Mouse (Mus musculus): ENCODE results near the gene Slc36a2. TPM values are rescaled to one million over a fixed set of nuclear protein-coding genes. Genes with fewer than 3 reads are reported as not detected.

The Slc36a2 gene
- not detected in 2 replicates for polyA plus RNA-seq (2016; fragmentation: Nextera tagmentation; extraction: Ambion mirVana)

- no peak within 1 kb of the TSS for H3K9ac ChIP-seq (replicated peaks)
- no peaks in the 10 kb centered on the region for H3K27me3 ChIP-seq
- whole genome bisulfite sequencing, result 29% methylated on average over 10 of the region's 10 CpGs
- H3K4me2 ChIP-seq (replicated peaks), result no peak within 1 kb of the TSS
- ATAC-seq (ENCODE audit: low FRiP score, low read depth), result no peak
- no peak within 1 kb of the TSS for H3K27ac ChIP-seq (replicated peaks)
- no peak within 1 kb of the TSS for H3K4me3 ChIP-seq
- H3K9me3 ChIP-seq, result no peaks in the 10 kb centered on the region
- H3K4me1 ChIP-seq, result no peaks in the 10 kb centered on the region
- no peaks in the 10 kb centered on the region for H3K36me3 ChIP-seq
Observed at GRCm38 (mm10) chr11:55184733-55185291, at the start of gene Slc36a2. Slc36a2 (minus strand) TSS chr11:55185077.

GRCm38 (mm10) chr11:55234288-55234687, 49.4 kb upstream of the Slc36a2 start:
- Histone ChIP-seq H3K4me3 (no peak overlapping the region), H3K9ac (replicated peaks) (no peak overlapping the region), H3K27me3 (no peaks in the 10 kb centered on the region), H3K36me3 (peaks cover 22% of the 10 kb centered on the region), H3K4me2 (replicated peaks) (no peak overlapping the region), H3K27ac (replicated peaks) (no peak overlapping the region), H3K9me3 (no peaks in the 10 kb centered on the region), H3K4me1 (no peaks in the 10 kb centered on the region)
- WGBS, result 94% methylated on average over 7 of the region's 7 CpGs
- no peak for ATAC-seq (ENCODE audit: low FRiP score, low read depth)

- 93% methylated on average over 6 of the region's 6 CpGs for WGBS
- Histone ChIP-seq H3K27ac (replicated peaks) (no peak overlapping the region), H3K4me3 (no peak overlapping the region), H3K36me3 (peaks cover 41% of the 10 kb centered on the region), H3K27me3 (no peaks in the 10 kb centered on the region), H3K9me3 (no peaks in the 10 kb centered on the region), H3K4me1 (no peaks in the 10 kb centered on the region), H3K9ac (replicated peaks) (no peak overlapping the region), H3K4me2 (replicated peaks) (no peak overlapping the region)
- no peak for ATAC-seq (ENCODE audit: low FRiP score, low read depth)
Observed at GRCm38 (mm10) chr11:55231034-55231433, 46.2 kb upstream of the Slc36a2 start.

DNA sequence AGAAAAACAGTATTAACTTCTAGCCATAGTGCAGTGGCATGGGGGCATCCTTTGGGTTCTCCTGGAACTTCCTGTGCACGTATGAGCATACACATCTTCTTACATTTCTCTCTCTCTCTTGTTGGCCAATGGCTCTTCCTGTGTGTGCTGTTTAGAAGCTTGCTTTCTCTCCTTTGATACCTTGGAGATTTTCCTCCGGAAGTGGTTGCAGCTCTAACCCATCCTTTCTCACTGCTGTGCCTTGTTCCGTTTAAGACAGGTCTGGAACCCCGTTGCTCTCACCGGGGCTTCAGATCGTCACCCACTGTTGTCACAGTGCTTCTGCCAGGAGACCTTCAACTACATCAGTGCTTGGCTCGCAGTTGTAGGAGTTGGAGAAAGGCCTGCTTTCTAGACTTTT, 36.4 kb upstream of the Slc36a2 start:
- Histone ChIP-seq H3K36me3 (peaks cover 38% of the 10 kb centered on the region), H3K27ac (replicated peaks) (no peak overlapping the region), H3K27me3 (no peaks in the 10 kb centered on the region), H3K4me1 (no peaks in the 10 kb centered on the region), H3K9ac (replicated peaks) (no peak overlapping the region), H3K9me3 (no peaks in the 10 kb centered on the region), H3K4me2 (replicated peaks) (no peak overlapping the region), H3K4me3 (no peak overlapping the region)
- 92% methylated on average over 7 of the region's 7 CpGs for WGBS
- no peak for ATAC-seq (ENCODE audit: low FRiP score, low read depth)

DNA sequence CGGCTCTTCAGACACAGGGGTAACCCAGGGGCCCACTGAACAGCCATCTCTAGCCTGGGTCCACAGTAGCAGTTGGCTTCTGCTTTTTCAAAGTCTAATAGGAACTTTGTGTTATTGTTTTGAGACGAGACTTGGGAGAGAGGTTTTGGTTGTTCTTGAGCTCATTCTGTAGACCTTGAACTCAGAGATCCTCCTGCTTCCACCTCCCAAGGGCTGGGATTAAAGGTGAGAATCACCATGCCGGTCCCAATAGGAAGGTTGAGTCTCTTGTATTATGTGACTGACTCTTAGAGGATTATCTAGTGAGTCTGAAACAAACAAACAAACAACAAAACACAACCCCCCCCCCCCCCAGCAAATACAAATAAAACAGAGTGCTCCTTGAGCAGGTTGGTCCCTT, 33.6 kb upstream of the Slc36a2 start:
- Histone ChIP-seq H3K36me3 (peaks cover 14% of the 10 kb centered on the region), H3K4me3 (no peak overlapping the region), H3K4me1 (no peaks in the 10 kb centered on the region), H3K4me2 (replicated peaks) (no peak overlapping the region), H3K27ac (replicated peaks) (no peak overlapping the region), H3K9me3 (no peaks in the 10 kb centered on the region), H3K9ac (replicated peaks) (no peak overlapping the region), H3K27me3 (no peaks in the 10 kb centered on the region)
- ATAC-seq (ENCODE audit: low FRiP score, low read depth), result no peak
- 90% methylated on average over 3 of the region's 3 CpGs for WGBS

GRCm38 (mm10) chr11:55217880-55218279, 33.0 kb upstream of the Slc36a2 start:
- 93% methylated on average over 7 of the region's 7 CpGs for WGBS
- H3K36me3 ChIP-seq, result peaks cover 13% of the 10 kb centered on the region

DNA sequence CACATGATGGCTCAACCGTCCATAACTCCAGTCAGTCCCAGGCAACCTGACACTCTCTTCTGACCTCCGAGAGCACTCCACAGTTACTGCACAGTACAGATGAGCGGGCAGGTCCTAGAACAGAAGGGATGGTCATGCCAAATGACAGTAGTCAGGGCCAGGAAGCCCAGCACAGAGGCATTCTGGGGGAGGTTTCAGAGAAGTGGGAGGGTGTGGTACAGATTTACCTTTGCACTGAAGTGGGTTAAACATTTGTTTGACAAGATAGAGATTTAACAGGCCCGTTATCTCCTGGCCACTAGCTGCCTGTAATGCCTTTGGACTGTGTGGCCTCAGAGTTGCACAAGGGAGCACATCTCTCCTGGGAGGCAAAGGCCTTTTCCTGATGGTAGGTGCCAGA, 32.5 kb upstream of the Slc36a2 start:
- WGBS, result 85% methylated on average over 4 of the region's 4 CpGs
- peaks cover 13% of the 10 kb centered on the region for H3K36me3 ChIP-seq
- no peaks in the 10 kb centered on the region for H3K27me3 ChIP-seq
- H3K9ac ChIP-seq (replicated peaks), result no peak overlapping the region
- no peak overlapping the region for H3K27ac ChIP-seq (replicated peaks)
- no peaks in the 10 kb centered on the region for H3K4me1 ChIP-seq
- ATAC-seq (ENCODE audit: low FRiP score, low read depth), result no peak
- H3K4me2 ChIP-seq (replicated peaks), result no peak overlapping the region
- no peaks in the 10 kb centered on the region for H3K9me3 ChIP-seq
- H3K4me3 ChIP-seq, result no peak overlapping the region

More at GRCm38 (mm10) chr11:55217880-55218279, 33.0 kb upstream of the Slc36a2 start:
- no peaks in the 10 kb centered on the region for H3K9me3 ChIP-seq
- no peak overlapping the region for H3K4me2 ChIP-seq (replicated peaks)
- H3K9ac ChIP-seq (replicated peaks), result no peak overlapping the region
- H3K27me3 ChIP-seq, result no peaks in the 10 kb centered on the region
- ATAC-seq (ENCODE audit: low FRiP score, low read depth), result no peak
- no peaks in the 10 kb centered on the region for H3K4me1 ChIP-seq
- H3K4me3 ChIP-seq, result no peak overlapping the region
- no peak overlapping the region for H3K27ac ChIP-seq (replicated peaks)

DNA sequence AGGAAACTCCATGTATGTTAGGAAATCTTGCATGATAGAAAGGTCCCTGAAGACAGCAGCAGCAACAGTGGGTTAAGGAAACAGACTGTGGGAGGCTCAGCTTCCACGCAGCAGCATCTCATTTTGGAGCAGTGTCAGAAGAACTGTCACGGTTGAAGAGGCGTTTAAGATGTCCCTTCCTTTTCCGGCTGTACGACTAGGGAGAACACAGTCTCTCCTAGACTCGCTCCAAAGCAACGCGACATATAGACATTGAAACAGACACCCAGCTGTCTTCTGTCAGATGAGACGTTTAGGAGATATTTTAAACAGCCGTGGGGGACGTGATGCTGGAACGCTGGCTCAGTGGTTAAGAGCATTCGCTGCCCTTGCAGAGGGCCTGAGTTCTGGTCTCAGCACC, 32.0 kb upstream of the Slc36a2 start:
- 90% methylated on average over 13 of the region's 13 CpGs for WGBS
- no peak for ATAC-seq (ENCODE audit: low FRiP score, low read depth)
- H3K9ac ChIP-seq (replicated peaks), result no peak overlapping the region

DNA sequence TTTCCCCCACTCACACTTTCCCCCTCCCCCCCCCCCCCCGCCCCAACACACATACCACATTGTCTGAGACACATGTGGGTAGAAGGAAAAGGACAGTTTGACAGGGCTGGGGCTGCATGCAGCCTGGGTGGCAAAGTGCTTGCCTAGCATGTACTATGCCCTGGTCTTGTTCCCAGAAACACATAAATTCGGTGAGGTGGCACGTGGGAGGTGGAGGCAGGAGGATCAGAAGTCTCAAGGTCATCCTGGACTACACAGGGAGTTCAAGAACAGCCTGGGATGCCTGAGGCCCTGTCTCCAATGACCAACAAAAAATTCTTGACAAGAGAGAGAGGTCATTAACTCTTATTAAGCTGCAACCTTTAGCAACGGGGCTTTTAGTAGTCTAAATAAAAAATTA, 31.2 kb upstream of the Slc36a2 start:
- Histone ChIP-seq H3K27me3 (no peaks in the 10 kb centered on the region), H3K9me3 (no peaks in the 10 kb centered on the region), H3K4me3 (no peak overlapping the region), H3K9ac (replicated peaks) (no peak overlapping the region), H3K36me3 (peaks cover 13% of the 10 kb centered on the region), H3K4me2 (replicated peaks) (no peak overlapping the region), H3K4me1 (no peaks in the 10 kb centered on the region), H3K27ac (replicated peaks) (no peak overlapping the region)
- WGBS, result 84% methylated on average over 3 of the region's 4 CpGs
- ATAC-seq (ENCODE audit: low FRiP score, low read depth), result no peak

More for the DNA sequence above, 32.0 kb upstream of the Slc36a2 start:
- Histone ChIP-seq H3K4me2 (replicated peaks) (no peak overlapping the region), H3K4me1 (no peaks in the 10 kb centered on the region), H3K27ac (replicated peaks) (no peak overlapping the region), H3K27me3 (no peaks in the 10 kb centered on the region), H3K4me3 (no peak overlapping the region), H3K9me3 (no peaks in the 10 kb centered on the region), H3K36me3 (peaks cover 13% of the 10 kb centered on the region)

DNA sequence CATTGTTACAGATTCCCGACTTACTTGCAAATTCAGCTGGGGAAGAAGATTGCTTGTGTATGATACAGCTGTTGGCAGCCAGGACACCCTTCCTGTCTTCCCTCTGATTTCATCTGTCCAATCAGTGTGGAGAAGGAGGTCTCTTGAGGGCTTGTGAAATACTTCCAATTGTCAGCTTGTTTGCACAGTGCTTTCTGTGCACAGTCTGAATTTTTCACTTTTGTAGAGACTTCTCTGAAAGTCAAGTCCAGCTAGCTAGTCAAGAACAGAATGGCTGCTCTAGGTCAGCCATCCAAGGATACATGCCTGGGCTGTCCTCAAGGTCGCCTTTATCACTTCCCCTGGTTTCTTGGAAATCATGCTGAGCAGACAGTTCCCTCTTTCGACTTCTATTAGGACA, 30.1 kb upstream of the Slc36a2 start:
- 79% methylated on average over 3 of the region's 3 CpGs for WGBS
- H3K27ac ChIP-seq (replicated peaks), result no peak overlapping the region
- H3K4me2 ChIP-seq (replicated peaks), result no peak overlapping the region
- peaks cover 5% of the 10 kb centered on the region for H3K36me3 ChIP-seq
- H3K9me3 ChIP-seq, result no peaks in the 10 kb centered on the region
- H3K9ac ChIP-seq (replicated peaks), result no peak overlapping the region
- H3K4me3 ChIP-seq, result no peak overlapping the region
- H3K4me1 ChIP-seq, result no peaks in the 10 kb centered on the region
- ATAC-seq (ENCODE audit: low FRiP score, low read depth), result no peak
- no peaks in the 10 kb centered on the region for H3K27me3 ChIP-seq

DNA sequence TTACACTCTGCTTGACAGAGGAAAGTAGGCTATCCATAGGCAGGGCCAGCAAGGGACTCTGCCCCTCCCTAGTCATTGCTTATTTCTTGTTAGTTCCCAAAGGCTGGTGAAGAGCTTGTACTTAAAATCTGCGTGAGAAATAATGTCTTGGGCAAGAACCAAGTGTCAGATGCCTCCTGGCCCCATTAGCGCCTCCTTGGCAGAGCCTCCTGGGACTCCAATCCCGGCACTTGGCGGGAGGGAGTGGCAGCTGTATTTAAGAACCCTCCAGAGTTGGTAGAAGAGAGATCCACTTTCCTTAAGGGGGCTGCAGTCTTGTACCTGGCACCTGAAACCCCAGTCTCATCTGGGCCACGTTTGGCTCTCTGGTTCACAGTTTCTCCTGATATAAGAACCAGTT, 29.3 kb upstream of the Slc36a2 start:
- no peaks in the 10 kb centered on the region for H3K9me3 ChIP-seq
- no peak overlapping the region for H3K4me3 ChIP-seq
- peaks cover 2% of the 10 kb centered on the region for H3K36me3 ChIP-seq
- no peak for ATAC-seq (ENCODE audit: low FRiP score, low read depth)
- no peak overlapping the region for H3K27ac ChIP-seq (replicated peaks)
- no peaks in the 10 kb centered on the region for H3K4me1 ChIP-seq
- H3K9ac ChIP-seq (replicated peaks), result no peak overlapping the region
- WGBS, result 85% methylated on average over 5 of the region's 5 CpGs
- H3K4me2 ChIP-seq (replicated peaks), result no peak overlapping the region
- H3K27me3 ChIP-seq, result no peaks in the 10 kb centered on the region

- ATAC-seq (ENCODE audit: low FRiP score, low read depth), result no peak
- Histone ChIP-seq H3K4me3 (no peak overlapping the region), H3K36me3 (no peaks in the 10 kb centered on the region; the same call in none of the 2 replicates), H3K4me2 (replicated peaks) (no peak overlapping the region), H3K9me3 (no peaks in the 10 kb centered on the region), H3K9ac (replicated peaks) (no peak overlapping the region), H3K27me3 (no peaks in the 10 kb centered on the region), H3K27ac (replicated peaks) (no peak overlapping the region), H3K4me1 (no peaks in the 10 kb centered on the region)
- 98% methylated on average over 4 of the region's 4 CpGs for WGBS
Observed at GRCm38 (mm10) chr11:55213518-55213917, 28.6 kb upstream of the Slc36a2 start.
